Mouse (Mus musculus) thymus, adult 2 months (tissue): ENCODE results near the gene Mrrf.

Experiments
- CTCF ChIP-seq: fragments of 200-500 bp; IDR thresholded peaks from 2 replicates; pipeline ENCODE4 v1.5.1; 2012; ENCODE audit warnings: mild to moderate bottlenecking, control low read depth, low read length, moderate library complexity, borderline replicate concordance; ENCODE audit not compliant: control insufficient read depth, poor library complexity, insufficient read depth; ENCODE audit errors: extremely low read depth
- POLR2A ChIP-seq: fragments of 200-500 bp; IDR thresholded peaks from 2 replicates; pipeline ENCODE4 v1.6.1; 2012; ENCODE audit warnings: mild to moderate bottlenecking, low read length, control low read depth, moderate library complexity; ENCODE audit not compliant: control insufficient read depth, poor library complexity, insufficient read depth; ENCODE audit errors: extremely low read depth

DNA sequence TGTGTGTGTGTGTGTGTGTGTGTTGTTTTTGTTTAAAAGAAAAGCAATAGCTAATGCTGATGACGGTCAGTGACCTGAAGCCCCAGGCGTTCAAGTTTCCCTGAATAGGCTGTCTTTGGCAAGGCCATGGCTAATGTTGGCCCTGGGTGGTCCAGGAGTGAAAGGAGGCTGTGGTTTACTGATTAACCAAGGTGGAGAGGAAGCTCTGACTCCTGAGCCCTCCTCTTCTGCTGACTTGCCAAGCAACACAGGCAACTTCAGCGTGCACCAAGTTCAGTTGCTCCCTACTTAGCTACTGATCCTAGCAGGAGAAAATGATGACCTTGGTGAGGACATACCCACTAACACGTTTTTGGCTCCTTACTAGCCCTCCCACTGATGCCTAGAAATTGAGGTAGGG is 43.4 kb upstream of the Mrrf start:
- no peak for TF ChIP-seq CTCF
- no peak for TF ChIP-seq POLR2A
